Mouse (Mus musculus) gastrocnemius, adult 2 months (tissue): ENCODE measurements at regions not wholly inside any gene's neighbourhood (a gene's known extent, or its start where the extent isn't known, plus 50 kb on each side); places are given as distances from the start of the nearest gene placed in this dataset.

Experiments
- DNase-seq: peaks from one replicate; pipeline ENCODE4 v3.0.0; 2022
- H3K27ac ChIP-seq: fragments of 200-600 bp; 2 replicates; pipeline ENCODE4 v1.8.1; 2022; ENCODE audit warnings: mild to moderate bottlenecking
- H3K4me3 ChIP-seq: fragments of 200-600 bp; 2 replicates; pipeline ENCODE4 v1.8.1; 2022; ENCODE audit warnings: mild to moderate bottlenecking, moderate library complexity
- CTCF ChIP-seq: fragments of 200-600 bp; IDR thresholded peaks from 2 replicates; pipeline ENCODE4 v1.8.1; 2022; ENCODE audit warnings: antibody characterized with exemption, mild to moderate bottlenecking, moderate library complexity
- intact Hi-C: fragments of 180-260 bp; cut with DNase I; formaldehyde crosslinking; loops from one replicate; pipeline ENCODE4 v1.15.1; 2025

DNA sequence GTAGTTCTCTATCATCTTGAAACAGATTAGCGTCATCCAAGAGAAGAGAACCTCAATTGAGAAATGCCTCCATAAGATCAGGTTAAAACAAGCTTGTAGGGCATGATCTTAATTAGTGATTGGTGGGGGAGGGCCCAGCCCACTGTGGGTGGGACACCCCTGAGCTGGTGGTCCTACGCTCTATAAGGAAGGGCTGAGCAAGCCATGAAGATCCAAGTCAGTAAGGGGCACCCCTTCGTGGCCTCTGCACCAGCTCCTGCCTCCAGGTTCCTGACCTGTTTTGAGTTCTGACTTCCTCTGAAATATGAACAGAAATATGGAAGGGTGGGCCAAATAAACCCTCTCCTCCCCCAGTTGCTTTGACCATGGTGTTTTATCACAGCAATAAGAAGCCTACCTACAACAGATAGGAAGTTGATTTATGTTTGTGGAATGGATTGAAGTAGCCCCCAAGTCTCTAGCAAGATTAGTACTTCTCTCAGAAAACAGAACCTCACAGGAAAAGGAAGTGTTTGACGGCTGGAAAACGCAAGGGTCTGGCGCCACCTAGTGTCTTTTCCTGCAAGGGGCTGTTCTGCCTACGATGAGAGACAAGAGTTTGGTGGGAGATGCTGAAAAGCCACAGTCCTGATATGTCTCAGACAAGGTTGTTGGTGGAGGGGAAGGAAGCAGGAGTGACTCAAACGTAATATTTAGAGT lies 82.9 kb upstream of the Lgalsl start:
- peak; percentile 84 for DNase-seq
- H3K27ac ChIP-seq: peak overlapping the region; percentile 59; the same call in 1 of the 2 replicates
- peak overlapping the region; percentile 18 for H3K4me3 ChIP-seq
- intact Hi-C loops: loop anchor here (1.0 to 10.0 kb wide), 3 partner anchors 119 to 541 kb away; no protein-coding TSS in a partner anchor
- peak; percentile 95 for TF ChIP-seq CTCF

DNA sequence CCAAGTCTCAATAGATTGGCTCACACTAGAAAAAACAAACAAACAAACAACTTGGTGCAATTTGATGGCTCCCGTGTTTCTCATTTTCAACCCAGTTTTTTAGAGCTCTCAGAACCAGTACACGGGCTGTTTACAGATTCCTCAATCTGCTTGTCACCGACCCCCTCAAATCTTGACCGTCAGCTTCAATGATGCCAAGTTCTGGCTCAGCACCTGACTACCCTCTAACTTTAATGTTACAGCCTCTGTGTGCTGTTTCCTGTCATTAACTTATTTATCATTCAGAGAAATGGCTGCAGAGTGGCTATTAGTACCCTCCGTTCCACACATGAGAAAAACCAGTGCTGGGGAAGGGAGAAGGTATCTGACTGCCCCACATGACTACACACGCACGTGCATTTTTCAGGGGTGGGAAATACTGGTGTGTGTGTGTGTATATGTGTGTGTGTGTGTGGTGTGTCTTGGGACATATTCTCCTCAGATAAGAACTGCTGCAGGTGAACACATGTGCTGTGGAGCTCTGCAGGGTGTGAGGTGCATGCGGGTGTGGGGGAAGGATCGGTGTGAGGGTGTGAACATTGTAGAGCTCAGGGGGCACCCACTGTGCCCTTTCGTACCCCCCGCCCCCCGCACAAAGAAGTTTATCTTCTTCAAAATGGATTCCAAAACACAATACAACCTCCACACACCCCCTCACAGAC lies 83.6 kb upstream of the Lgalsl start:
- no peak for TF ChIP-seq CTCF
- DNase-seq: no peak
- peak overlapping the region; percentile 59; the same call in 1 of the 2 replicates for H3K27ac ChIP-seq
- intact Hi-C loops: loop anchor here (1.0 to 10.0 kb wide), 3 partner anchors 120 to 540 kb away; no protein-coding TSS in a partner anchor
- H3K4me3 ChIP-seq: peak overlapping the region; percentile 18

DNA sequence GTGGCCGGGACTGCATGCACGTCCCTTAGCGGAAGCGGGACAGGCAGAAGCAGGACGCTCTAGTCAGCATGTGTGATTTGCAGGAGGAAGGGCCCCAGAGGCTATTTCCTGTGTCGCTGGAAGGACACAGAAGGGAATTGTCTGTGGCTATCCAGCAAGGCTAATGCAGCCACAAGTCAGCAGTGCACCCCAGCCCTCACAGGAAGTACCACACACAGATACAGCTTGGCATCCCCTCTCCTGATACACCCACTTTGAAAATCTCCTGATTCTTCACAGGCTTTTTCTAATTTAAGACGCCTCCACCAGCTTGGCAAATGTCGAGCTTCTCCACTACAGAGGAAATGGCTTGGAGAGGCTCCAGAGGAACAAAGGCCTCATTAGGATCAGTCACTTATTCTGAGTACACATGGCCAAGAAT lies 84.3 kb upstream of the Lgalsl start:
- peak overlapping the region; percentile 45 for H3K4me3 ChIP-seq
- intact Hi-C loops: loop anchor here (1.0 to 10.0 kb wide), 3 partner anchors 263 to 540 kb away; no protein-coding TSS in a partner anchor
- peak; percentile 53 for DNase-seq
- H3K27ac ChIP-seq: peak overlapping the region; percentile 73
- TF ChIP-seq CTCF: no peak

DNA sequence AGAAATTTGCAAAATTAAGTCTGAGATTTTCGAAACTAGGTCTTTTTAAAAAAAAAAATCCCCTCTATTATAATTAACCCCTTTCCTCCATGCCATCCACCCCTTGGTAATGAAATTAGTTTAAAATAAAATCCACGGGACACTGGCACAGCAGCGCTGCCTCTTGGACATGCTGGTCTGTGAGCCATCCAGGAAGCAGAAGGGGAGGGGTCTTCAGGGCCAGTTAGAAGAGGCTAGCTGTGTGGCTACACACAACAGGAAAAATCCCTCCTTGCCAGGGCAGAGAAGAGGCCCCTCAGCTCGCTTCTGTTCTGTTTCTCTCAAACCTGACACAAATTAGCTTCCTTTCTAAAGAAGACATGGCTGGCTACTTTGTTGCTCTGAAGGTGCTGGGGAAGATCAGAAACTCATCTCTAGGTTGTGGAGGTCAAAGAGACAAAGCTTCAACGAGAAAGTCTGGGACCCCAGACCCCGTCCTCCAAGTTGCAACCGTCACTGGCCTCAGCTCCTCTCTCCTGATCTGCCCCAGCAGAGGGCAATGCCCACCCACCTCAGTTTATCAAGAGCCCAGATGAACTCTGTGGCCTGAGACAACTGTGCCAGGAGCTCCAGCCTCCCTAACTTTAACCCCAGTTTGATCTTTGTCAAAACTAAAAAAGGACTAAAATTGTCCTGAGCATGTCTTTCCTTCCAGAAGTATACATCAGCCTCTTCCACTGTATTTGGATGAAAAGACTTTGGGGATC lies 85.0 kb upstream of the Lgalsl start:
- intact Hi-C loops: loop anchor here (1.0 to 10.0 kb wide), 3 partner anchors 262 to 539 kb away; no protein-coding TSS in a partner anchor
- H3K4me3 ChIP-seq: no peak overlapping the region; the same call in 1 of the 2 replicates
- TF ChIP-seq CTCF: peak; percentile 42
- no peak for DNase-seq
- H3K27ac ChIP-seq: peak overlapping the region; percentile 73

DNA sequence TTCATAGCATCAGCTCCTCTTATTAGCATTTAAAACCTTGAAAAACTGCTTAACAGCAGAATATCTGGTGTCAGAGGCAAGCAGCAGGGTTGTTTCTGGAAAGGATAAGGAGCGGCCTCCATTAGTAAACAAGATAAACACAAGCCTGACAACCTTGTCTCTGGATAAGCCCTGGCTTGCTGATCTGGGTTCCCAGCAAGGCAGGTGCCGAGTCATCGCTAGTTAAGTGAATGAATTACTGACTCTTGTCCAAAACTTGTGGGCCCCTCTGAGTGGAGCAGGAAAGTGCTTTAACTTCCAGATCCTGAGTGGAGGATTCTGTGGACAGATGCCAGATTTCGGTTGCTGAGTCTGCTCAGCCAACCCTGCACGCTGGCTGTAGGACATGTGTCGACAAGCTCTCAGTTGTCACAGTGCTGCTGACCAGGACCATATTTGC lies 85.6 kb upstream of the Lgalsl start:
- Histone ChIP-seq H3K27ac (peak overlapping the region; percentile 73; the same call in 1 of the 2 replicates), H3K4me3 (no peak overlapping the region)
- intact Hi-C loops: loop anchor here (10.0 kb wide), 2 partner anchors 462 to 538 kb away; no protein-coding TSS in a partner anchor
- no peak for TF ChIP-seq CTCF
- DNase-seq: no peak

DNA sequence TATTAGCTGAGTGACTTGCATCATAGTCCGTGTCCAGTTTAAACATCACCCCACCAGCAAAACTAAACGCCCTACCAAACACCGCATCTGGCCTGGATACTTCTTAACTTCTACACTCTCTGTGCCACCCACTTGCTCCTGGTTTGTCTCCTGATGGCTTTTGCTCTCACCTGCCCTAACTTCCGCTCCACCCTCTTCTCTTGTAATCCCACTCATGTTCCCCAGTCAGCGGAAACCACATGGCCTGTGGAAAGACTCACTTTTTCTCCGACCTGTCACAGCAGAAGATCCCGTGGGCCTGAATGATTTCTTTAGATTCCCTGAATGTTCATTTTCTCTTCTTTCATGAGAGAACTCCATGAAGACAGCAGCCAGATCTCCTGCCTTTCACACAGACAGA lies 86.1 kb upstream of the Lgalsl start:
- no peak for TF ChIP-seq CTCF
- Histone ChIP-seq H3K4me3 (no peak overlapping the region), H3K27ac (peak overlapping the region; percentile 73; the same call in 1 of the 2 replicates)
- DNase-seq: no peak
- intact Hi-C loops: loop anchor here (10.0 kb wide), 2 partner anchors 462 to 538 kb away; no protein-coding TSS in a partner anchor

DNA sequence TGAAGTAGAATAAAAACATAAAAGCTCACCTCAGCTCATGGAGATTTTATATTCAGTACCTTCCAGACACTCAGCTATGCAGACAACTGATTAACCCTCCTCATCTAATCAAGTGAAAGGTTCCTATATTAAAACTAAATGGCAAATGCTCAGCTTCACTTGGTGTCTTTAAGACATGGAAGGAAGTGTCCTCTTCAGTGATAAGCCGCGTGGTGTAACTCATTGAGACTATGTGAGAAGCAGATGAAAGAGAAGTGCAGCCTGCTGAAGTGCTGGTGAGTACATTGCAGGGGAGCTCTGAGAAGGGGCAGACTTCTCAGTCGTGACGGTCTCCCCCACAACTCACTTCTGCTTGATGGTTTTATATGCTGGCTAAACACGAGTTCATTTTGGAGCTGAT lies 86.6 kb upstream of the Lgalsl start:
- no peak for TF ChIP-seq CTCF
- intact Hi-C loops: loop anchor here (10.0 kb wide), 2 partner anchors 463 to 537 kb away; no protein-coding TSS in a partner anchor
- H3K27ac ChIP-seq: no peak overlapping the region
- H3K4me3 ChIP-seq: no peak overlapping the region
- no peak for DNase-seq

DNA sequence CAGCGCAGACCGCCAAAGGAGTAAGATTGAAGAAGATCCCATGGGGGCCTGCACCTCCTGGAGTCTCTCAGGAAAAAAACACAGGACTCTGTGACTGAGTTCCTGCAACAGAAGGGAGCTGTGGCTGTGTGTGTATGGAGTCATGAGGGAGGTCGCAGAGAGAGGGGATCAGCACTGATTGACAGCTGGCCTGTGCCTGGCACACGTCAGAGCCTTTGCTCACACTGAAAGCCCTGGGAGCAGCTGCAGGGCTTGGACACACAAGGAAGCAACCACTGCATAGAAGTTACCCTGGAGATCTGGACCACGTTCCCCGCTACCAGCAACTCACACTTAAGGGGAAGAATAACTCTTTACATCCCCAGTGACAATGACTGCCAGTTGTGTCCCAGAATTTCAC lies 92.3 kb upstream of the Lgalsl start:
- DNase-seq: no peak
- H3K4me3 ChIP-seq: no peak overlapping the region
- H3K27ac ChIP-seq: no peak overlapping the region
- no peak for TF ChIP-seq CTCF
- intact Hi-C loops: no loop called here

DNA sequence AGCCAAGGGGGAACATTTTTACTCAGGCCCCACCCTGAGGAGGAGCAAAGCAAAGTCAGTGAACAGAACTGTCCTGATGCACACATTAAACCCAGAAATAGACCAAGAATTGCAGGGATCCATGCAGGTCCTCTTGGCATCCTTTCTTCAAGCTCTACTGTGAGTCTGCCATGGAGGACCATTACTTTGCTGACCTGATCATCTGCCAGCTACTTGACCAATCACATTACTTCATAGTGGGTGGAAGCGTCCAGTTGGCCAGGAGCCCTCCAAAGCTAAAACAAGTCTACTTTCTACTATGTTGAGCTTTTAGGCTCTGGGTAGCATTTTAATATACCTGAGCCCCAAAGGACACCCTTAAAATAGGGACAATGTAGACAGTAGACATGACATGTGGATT lies 98.6 kb upstream of the Lgalsl start:
- no peak overlapping the region for H3K4me3 ChIP-seq
- H3K27ac ChIP-seq: no peak overlapping the region
- intact Hi-C loops: no loop called here
- peak; percentile 33 for DNase-seq
- TF ChIP-seq CTCF: no peak

DNA sequence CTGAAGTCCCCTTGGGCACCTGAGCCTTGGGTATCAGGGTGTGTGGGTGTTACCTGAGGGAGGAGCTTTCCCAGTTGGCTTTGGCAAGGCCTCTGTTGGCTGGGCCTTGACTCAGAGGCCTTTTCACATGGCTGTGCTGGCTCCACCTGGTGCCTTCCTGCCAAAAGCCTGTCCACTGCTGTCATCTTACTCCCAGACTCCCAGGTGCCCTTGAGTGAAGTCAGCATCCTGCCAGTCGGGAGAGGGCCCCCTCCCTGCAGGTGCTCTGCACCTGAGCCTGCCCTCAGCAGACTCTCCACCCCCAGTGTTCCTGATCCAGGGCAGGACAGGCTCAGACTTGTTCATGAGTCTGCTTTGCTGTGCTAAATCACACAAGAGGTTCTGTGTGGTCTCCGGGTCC lies 99.2 kb upstream of the Lgalsl start:
- H3K4me3 ChIP-seq: no peak overlapping the region
- intact Hi-C loops: no loop called here
- DNase-seq: no peak
- TF ChIP-seq CTCF: no peak
- no peak overlapping the region; the same call in 1 of the 2 replicates for H3K27ac ChIP-seq

DNA sequence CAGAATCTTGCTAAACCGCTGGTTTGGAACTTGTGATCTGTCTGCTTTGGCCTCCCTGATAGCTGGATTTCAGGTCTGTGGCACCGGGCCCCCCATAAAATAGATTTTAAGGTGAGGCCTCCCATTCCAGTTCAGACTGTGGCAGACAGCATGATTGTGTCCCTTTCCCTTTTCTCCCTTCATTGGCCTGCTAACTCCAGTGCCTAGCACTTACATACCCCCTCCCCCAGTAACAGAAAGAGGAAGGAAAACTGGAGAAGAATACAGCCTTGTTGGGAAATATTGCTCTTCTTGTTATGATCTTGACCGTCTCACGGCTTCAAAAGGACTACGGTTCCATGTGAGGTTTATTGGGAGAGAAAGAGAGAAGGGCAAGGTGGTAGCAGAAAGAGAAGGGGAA lies 99.7 kb upstream of the Lgalsl start:
- Histone ChIP-seq H3K27ac (no peak overlapping the region; the same call in 1 of the 2 replicates), H3K4me3 (no peak overlapping the region)
- DNase-seq: no peak
- intact Hi-C loops: no loop called here
- no peak for TF ChIP-seq CTCF

DNA sequence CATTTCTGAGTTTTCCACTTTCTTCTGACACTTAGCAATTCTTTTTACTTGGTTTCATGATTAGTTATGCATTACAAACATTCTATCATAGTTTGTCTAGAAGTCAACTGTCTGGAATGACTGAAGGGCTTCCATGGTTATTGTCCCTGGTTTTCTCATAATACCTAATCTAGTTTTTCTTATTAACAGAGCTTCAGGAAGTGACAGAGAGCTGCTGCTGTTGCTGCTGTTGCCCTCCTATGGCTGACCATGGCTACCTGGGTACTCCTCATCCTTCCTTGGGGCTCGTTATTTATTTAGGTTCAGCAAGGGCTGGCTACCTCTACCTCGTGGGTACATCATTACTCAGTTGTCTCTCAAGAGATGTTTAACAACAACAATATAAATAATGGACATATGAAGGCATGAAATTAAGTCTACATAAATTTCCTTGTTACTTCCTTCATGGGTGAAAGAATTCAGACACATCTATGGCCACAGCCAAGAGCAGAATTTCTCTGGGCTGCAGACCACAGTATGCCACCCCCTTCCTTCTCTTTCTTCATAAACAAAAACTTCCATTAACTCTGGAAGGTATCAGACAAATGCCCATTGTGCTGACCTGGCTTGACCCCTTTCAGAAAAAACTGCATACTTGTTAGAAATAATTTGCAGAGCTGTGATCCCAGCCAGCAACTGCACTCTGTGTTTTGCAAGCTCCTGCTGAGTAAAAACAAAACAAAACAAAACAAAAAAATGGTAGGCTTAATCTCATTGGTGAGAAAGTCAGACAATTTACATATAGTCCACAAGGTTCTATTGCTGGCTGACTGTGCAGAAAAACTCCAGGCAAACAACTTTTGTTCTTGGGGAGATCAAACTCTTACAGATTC lies 103.6 kb upstream of the Lgalsl start:
- no peak for TF ChIP-seq CTCF
- Histone ChIP-seq H3K4me3 (no peak overlapping the region), H3K27ac (no peak overlapping the region)
- DNase-seq: no peak
- intact Hi-C loops: no loop called here
